Mouse (Mus musculus) urinary bladder, adult 2 months (tissue): ENCODE measurements around the gene Ivns1abp. TPM values are rescaled to one million over a fixed set of nuclear protein-coding genes. Genes with fewer than 3 reads are reported as not detected.
"Not testable (repeated sequence)": the region's sequence is repeated elsewhere in the genome, so short reads cannot be mapped to it uniquely, and the experiment has no call there.

Experiments used
- DNase-seq: peaks from one replicate; pipeline ENCODE4 v3.0.0; 2022; ENCODE audit warnings: low spot score
- polyA plus RNA-seq: library from polyadenylated mRNA; depleted of rRNA; stranded (reverse); fragments of >200 nt; gene quantifications from 2 replicates; pipeline ENCODE4 v1.2.3, GENCODE M21; 2012; rRNA removed

Gene Ivns1abp
- polyA plus RNA-seq: 65.5 and 76.2 TPM in 2 replicates

DNA sequence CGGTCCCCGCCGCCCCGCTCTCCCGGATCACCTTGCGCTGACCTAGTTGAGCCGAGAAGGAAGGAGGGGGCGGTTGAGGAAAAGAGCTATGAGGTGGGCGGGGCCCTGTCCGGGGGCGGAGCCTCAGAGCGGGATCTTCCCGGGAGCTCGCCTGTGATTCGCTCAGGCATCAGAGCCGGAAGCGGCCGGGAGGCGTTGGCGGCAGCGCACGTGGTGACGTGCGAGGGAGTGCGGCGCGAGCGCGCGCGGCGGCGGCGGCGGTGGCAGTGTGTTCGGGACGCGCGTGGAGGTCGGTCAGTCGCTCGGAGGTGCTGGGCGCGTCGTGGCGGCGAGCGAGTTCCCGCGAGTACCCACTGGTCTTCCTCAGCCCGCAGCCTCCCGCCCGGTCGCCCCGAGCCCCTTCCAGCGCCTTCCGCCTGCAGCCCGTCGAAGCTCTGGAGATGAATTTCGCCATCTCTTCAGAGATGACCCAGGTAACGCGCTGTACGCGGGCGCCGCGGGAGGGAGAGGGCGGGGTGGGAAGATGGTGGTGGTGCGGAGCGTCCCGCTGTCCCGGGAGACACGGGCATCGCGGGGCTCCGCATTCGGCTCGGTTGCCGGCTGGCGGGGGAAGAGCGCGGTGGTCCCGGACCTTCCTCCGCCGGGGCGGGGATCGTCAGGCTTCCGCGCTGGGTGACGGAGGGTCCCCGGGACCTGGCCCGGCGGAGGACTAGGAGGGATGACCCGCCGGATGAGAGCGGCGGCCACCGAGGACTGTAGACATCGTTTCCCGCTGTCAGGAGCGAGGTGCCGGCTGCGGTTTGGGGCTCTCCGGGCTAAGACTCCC, at the start of gene Ivns1abp:
Ivns1abp (plus strand) TSS at position 195 of the 826 bp plus-strand sequence.
- DNase-seq: peak; percentile 86

DNA sequence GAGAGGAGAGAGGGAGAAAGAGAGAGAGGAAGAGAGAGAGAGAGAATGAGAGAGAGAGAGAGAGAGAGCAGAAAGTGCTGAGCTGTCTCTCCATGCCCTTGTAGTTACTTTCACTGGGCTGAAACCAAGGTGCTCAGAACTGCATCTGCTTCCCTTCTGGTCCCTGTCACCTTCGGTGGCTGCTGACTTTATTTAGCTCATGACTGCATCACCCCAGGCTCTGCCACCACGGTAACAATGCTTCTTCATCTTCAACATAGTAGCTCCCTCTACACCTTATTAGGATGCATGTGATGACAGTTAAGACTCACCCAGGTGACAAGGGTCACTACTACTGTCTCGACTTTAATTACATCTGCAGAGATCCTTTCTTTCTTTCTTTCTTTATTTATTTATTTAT, 48.8 kb upstream of the Ivns1abp start:
- no peak for DNase-seq

DNA sequence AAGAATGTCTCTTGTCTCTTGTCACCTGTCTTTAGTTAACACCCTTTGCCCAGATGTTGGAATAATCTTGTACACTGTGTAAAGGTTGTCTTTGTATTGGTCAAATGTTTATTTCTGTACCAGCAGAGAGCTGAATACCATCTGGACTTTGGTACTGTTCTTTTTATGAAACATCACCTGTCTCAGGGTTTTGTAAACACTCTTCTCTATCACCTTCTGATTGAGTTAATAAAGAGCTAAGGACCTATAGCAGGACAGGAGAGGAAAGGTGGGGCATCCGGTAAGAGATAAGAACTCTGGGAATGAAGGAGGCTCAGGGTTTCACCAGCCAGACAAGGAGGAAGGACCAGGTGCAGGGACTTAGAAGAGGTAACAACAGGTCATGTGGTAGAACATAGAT, 47.7 kb upstream of the Ivns1abp start:
- DNase-seq: no peak

DNA sequence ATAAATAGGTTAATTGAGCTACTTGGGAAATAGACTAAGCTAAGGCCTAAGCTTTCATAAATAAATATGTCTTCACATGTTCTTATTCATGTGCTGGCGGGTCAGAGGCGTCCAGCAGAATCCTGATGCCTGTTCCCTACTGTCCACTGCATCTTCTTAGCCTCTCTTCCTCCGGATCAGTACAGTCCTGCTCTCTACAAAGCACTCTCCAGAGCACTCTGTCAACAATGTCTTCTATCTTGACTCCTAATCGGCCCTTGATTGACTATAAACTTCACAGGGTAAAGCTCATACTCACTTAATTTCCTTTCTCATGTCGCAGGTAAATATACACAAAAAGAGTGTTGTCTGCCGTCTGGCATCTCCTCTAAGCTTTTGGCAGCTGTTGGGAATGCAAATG, 47.3 kb upstream of the Ivns1abp start:
- no peak for DNase-seq

DNA sequence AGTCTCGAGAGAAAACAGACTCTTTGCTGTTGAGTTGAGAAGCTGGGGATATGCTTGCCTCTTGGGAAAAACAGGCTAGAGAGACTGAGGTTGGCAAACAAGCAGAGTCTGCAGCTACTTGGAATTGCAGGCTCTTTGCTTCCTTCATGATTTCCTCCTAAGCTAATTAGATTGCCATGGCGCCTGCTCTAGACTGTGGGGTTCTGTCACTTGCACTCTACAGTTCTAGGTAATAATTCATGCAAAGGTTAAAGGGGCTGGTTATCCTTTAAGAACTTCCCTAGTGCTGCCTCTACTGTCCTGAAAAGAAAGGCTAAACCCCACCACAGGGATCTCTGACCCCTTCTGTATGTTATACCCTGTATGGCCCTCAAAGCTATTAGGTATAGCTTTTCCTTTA, 46.7 kb upstream of the Ivns1abp start:
- no peak for DNase-seq

DNA sequence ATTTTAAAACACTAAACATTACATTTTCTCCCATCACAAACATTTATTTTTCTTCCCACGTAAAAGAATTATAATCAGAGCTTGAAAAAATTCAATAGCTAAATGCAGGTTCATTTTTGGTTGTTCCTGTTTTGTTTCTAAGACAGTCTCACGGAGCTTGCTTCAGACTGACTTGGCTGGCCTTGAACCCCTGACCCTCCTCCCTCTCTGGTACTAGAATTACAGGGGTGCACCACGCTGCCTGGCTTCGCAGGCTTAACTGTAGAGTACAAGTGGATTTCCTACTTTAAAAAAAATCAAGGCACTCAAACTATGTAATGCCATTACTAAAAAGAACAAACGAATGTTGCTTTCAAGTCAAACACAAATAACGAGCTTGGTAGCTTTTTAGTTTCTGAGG, 42.8 kb upstream of the Ivns1abp start:
- DNase-seq: no peak

DNA sequence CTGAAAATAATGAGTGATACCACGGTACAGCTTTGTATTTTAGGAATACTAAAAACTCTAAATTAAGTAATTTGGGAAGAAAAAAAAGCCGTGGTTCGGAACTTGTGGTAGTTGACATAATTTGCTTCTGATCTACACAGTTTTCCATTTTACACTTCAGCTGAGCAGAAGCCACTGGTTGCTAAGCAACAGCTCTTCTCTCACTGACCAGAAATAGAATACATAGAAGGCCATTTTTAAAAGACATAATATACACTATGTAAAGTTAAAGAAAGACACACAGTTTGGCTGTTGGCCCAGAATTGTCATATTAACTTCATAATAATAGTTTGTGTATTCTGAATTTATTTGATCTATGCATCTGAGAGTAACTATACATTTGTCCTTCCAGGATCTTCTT, 42.4 kb upstream of the Ivns1abp start:
- DNase-seq: no peak

DNA sequence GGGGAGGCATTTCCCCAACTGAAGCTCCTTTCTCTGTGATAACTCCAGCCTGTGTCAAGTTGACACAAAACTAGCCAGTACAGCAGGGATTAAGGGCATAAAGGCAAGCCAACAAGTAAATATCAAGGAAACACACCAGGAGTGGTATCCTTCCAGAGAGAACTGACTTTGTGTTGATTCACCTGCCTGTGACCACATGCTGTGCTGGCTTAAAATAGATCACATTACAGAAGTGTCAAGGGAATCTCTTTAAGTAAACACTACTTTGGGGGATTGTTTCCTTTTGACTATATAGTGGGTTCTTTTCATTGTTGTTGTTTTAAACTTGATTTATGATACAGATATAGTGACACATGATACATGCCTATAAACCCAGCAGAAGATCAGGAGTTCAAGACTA, 41.0 kb upstream of the Ivns1abp start:
- DNase-seq: no peak

DNA sequence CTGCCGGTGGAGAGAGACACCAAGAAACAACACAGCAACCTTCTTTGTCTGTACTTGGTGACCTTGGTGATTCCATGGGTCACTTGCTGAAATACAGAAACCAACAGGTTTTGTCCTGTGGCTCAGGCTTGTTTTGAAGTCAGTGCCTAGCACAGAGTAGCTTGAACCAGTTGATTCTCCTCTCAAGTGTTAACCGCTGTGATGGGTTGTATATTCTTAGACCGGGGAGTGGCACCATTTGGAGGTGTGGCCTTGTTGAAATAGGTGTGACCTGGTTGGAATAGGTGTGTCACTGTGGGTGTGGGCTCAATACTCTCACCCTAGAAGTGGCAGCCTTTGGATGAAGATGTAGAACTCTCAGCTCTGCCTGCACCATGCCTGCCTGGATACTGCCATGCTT, 39.3 kb upstream of the Ivns1abp start:
- DNase-seq: not testable (repeated sequence)

DNA sequence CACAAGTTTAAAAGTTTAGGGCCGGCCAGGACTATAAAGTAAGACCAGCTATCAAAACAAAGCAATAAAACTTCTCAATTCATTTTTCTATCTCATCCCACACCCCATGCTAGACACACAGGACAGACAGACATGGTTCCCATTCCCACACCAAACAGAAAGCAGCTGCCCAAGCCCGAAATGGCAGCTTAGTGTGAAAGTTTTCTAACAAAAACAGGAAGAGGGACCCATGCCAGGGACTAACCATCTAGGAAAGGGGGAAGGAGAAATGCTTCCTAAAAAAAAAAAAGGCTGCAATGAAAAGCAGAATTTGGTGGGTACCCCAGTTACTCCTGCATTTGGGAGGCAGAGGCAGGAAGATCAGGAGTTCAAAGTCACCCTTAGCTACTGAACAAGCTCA, 37.2 kb upstream of the Ivns1abp start:
- no peak for DNase-seq

DNA sequence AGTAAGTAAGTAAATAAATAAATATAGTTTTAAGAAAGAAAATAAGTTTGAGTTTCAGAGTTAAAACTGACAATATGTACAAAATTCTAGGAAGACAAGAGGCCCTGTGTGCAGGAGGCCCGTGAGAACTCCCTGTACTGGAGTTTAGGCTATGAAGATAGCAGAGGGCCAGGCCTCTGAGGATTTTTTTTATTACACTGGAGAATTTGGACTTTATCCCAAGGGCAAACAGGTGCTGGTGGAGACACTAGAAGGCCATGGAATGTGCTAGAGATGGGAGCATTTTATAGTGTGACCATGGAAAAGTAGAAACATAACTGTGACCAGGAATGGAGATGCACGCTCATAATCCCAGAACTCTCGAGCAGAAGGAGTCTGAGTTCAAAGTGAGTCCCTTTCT, 36.5 kb upstream of the Ivns1abp start:
- no peak for DNase-seq

DNA sequence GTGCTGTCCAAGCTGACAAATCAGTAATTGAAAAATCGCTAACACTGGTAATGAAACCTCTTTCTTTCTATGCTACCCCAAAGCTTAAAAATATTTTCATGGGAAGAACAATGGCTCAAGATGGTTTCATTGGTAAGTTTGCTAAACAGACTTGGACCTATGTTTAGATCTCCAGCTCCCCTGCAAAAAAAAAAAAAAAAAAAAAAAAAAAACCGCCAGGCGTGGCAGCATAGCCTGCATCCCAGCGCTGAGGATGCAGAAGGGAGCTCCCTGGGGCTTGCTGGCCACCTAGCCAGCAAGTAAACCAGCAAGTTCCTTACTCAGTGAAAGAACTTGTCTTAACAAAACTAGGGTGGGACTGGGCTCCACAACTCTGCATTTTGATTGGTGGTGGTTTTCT, 35.8 kb upstream of the Ivns1abp start:
- DNase-seq: no peak

DNA sequence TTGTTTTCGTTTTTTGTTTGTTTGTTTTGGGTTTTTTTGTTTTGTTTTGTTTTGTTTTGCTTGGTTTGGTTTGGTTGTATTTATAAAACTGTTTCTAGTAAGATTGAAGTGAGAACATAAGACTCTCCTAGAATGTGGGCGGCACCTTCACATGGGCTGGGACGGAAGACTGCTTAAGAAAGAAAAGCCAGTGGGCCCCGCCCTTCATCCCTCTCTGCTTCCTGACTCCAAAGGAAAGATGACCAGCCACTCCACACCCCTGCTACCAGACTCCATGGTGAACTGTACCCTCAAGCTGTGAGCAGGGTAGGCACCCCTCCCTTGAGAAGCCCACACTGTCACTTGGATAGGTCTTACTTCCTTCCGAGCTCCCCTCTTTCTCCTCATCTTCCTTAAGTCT, 33.8 kb upstream of the Ivns1abp start:
- no peak for DNase-seq

DNA sequence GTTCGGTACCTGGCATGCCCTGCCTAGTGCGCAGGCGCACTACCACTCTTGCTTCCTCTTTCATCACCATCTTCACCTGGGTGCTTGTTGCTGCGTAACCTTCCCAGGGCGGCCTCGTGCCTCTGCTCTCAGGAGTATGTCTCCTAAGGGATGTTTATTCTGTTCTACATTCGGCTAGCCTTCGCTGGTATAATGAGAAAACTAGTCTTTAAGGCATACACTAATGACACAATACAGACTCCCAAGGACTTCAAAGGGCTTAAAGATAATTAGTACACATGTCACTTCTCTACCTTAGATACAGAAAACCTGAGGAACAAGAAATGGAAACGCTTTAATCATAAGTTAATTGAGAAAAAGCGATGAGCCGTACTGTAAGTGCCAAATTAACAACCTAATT, 32.9 kb upstream of the Ivns1abp start:
- no peak for DNase-seq

DNA sequence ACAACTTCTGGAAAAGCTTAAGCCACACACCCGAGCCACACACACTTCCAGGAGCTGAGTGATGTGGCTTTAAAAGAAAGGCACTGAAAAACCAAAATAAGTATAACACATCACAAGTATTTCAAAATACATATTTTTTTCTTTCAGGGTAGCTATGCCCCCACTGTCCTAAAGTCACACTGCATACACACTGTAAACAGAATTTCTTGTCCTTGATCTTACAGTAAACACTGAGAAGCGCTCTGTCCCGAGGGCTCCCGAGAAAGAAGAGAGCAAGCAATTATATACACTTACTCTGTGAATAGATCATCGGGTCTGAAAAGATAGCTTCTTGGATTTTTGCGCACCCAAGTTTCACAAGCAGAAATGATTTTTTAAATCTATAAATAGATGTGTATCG, 25.0 kb upstream of the Ivns1abp start:
- no peak for DNase-seq

DNA sequence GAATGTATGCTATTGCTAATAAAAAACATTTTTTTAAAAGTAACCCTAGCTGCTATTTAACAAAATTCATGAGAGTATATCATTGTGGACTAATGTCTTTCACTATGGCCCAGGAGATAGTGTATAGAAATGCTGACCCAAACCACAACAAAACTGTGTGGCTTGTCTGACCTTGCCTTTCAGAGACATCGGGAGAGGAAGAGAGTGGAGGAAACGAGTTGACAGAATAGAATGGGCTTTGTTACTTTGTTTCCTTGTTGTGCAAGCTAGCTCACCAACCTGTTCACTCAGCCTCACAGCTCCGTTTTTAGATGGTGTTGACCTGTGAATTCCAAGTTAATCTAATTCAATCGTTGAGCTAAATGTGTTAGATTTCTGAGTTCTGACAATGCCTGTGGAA, 23.9 kb upstream of the Ivns1abp start:
- no peak for DNase-seq

DNA sequence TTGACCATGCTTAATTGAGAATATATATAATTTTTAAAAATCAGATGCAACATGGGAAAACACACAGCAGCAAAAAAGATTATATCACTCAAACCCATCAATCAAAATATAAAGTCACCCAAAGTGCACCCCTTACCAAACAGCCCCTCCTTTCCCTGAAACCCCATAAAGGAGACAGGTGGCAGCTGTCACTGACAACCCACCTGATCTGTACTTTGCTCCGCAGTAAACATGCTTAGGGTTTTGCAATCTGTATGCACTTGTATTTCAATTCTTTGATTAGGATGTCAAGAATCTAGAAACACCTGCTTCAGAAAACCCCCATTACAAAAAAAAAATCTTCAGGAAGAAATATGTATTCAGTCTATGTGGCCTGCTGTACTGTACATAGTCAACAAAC, 18.9 kb upstream of the Ivns1abp start:
- no peak for DNase-seq

DNA sequence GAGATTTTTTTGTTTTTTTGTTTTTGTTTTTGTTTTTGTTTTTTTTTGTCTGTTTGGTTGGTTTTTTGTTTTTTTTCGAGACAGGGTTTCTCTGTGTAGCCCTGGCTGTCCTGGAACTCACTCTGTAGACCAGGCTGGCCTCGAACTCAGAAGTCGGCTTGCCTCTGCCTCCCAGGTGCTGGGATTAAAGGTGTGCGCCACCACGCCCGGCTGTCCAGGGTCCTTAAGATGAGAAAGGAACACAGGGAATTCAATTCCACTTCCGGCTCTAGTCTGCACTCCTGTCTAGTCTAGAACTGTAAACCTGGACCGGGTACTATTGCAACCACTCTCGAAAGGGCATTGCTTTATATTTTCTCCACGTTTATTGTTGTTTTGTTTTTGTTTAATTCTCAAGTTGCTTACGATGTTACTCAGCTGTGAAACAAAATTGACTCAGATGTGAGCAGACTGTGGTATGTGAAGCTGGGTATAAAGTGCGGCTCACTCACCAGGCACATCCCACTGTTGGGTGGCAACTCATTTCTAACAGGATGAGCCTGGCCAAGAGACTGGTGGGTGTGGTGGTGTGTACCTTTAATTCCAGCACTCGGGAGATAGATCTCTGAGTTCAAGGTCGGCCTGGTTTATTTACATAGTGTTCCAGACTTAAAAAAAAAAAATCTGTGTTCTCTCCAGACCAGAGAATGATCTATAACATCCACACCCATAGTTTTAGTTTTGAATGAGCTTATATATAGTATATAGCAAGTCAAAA, 15.8 kb upstream of the Ivns1abp start:
- DNase-seq: no peak

DNA sequence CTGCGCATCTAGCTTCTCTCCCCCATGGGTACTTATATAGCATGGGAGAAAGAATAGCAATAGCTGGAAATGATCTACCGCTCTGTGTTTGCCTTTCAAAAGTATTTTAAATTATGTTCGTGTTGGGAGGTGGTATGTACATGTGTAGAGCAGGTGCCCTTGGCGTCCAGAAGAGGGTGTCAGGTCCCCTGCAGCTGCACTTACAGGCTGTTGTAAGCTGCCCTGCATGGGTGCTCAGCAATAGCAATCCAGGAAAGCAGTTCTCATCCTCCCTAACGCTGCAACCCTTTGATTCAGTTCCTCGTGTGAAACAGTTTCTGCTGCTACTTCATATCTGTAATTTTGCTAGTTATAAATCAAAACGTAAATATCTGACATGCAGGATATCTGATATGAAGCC, 14.7 kb upstream of the Ivns1abp start:
- no peak for DNase-seq

DNA sequence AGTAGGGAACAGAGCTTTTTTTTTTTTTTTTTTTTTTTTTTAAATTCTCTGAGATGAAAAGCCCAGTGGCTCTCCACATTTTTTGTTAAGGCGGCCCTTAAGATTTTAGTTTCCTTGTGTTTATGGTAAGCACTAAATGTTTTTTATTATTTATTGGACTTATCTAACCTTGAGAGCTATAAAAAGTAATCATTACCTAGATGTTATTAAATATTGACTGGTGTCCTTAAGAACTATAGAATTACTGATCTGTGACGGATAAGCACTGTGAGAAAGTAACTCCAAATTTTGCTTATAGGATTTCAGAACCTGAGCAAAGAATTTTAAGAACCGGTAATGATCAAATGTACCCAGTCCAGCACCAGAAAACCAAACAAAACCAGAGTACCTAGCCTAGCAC, 11.5 kb upstream of the Ivns1abp start:
- DNase-seq: no peak

DNA sequence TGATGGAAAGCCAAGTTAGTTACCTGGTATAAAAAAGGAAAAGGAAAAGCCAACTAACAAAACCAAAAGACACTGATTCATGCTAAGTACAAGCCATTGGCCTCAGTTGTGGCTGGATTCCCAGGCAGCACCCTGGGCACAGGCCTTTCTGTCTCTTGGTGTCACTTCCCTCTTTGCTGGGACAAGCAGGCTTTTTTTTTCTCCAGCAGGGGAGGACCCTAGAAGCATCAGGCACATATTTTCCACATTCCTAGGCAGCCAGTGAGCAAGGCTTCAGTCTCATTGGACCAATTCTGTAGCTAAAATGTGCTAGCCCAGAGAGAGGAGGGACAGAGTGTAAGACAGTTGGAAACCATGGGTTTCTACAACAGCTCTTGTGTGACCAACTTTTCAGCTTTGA, 6.0 kb upstream of the Ivns1abp start:
- DNase-seq: no peak

DNA sequence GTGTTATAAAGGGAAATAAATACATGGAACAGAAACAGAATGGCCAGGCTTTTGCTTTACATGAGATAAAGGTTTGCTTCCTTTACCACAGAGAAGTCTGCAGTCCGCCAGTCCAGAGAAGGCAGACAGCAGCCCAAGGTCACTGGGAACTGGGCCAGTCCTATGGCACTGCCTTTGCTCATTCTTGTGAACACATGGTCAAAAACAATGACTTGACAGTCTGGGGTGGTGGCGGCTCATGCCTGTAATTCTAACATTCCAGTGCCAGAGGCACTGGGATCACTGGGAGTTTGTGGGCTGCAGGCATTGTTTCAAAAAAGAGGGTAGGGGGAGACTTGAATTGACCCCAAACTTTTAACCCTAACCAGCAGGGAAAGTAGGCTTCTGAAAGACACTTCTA, 5.3 kb upstream of the Ivns1abp start:
- no peak for DNase-seq

DNA sequence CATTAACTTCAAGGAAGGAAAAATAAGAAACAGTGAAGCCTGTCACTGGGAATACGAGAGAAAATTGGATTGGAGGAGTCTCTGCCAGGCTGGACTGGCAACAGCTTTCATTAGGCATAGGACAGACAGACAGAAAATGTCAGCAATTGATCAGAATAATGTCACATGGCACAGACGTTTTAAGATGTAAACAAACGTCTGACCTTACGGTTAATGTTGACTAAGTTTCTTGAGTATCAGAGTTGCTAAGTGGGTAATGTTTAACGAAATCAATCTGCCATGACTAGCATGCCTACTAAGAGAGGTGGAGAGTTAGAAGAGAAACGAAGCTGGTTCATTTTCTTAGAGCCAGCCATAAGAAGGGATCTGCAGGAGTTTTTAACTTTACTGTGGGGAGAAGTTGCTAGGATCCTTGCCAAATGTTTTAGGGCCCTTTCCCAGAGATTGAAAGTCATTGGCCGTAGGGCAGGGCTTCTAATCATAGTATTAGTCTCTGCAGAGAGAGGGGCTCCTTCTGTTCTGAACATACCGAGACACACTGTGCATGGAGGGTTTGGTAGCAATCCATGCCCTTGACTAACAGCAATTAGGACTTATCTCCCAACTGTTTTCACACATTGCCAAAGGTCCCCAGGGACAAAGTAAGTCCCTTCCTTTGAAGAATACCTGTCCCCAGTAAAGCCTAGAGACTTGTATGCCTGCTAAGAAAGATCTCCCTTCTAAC, 2.8 kb upstream of the Ivns1abp start:
- no peak for DNase-seq
